Mouse (Mus musculus): Measurements from ENCODE around the gene Fibcd1.

Gene Fibcd1

GRCm38 (mm10) chr2:31845896-31846691 is at the start of gene Fibcd1:
TSS of gene Fibcd1 (minus strand) at chr2:31846005.
- peak; percentile 50 for DNase-seq (ENCODE audit: low spot score)

GRCm38 (mm10) chr2:31894221-31894870 is 48.5 kb upstream of the Fibcd1 start:
- DNase-seq (ENCODE audit: low spot score) = no peak

GRCm38 (mm10) chr2:31893110-31893669 is 47.4 kb upstream of the Fibcd1 start:
- DNase-seq (ENCODE audit: low spot score) = no peak

DNA sequence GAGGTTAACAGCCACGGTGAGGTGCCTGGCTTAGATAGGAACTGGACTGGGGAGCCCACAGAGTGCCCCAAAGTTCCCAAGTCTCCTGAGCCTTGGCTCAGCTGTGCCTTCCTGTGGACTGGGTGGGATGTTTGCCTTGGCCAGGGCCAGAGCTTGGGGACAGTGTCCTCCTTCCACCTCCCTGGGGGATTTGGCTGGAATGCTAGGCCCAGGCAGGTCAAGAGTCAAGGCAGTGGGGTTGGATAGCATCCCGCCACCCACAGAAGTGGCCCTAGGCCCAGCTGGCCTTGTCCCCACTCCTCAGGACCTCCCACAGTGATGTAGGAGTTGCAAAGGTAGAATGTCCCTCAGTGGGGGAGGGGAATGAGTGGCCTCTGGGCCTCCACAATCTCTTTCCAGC is 45.4 kb upstream of the Fibcd1 start:
- DNase-seq (ENCODE audit: low spot score) = no peak

- DNase-seq (ENCODE audit: low spot score) = no peak
Measured at GRCm38 (mm10) chr2:31888871-31889270, 43.1 kb upstream of the Fibcd1 start.

DNA sequence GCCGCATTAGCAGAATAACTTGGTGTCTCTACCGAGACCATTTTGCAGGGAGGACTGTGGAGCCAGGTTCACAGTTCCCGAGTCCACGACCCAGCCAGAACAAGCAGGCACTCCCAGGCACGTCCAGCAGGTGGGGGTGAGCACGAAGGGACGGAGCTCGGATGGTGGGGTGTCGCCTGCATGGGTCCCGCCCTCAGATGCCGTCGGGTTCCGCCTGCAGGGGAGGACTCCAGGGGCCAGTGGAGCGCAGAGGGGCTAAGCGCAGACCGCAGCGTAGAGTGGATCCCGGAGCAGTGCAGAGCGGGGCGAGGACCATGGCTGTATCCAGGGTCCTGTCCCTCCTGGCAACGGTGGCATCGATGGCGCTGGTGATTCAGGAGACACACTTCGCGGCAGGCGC is 41.2 kb upstream of the Fibcd1 start, which contains the start of gene Lamc3:
Gene Lamc3 (plus strand): TSS at position 262 of the 400 bp plus-strand sequence.
- DNase-seq (ENCODE audit: low spot score) = peak; percentile 30

GRCm38 (mm10) chr2:31884806-31885205 is 39.0 kb upstream of the Fibcd1 start:
- peak; percentile 36 for DNase-seq (ENCODE audit: low spot score)

- no peak for DNase-seq (ENCODE audit: low spot score)
Measured at GRCm38 (mm10) chr2:31883061-31883460, 37.3 kb upstream of the Fibcd1 start.

DNA sequence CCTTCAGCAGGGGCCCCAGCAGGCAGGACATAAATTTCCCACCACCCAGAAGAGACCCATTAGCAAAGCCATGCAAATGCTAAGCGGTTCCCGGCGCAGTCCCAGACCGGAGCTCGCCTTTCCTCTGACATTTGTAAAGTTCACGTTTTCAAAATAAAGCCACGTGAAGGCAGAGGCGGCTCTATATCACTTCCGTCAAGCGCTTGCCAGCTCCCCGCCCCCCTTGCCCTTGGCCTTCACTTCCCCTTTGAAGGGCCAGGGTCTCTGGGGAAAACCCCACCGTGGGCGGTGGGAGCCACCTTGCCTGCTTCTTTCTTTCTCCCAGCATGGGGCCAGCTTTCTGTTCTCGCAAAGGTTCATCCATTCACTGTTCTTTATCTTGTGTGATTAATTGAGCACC is 35.1 kb upstream of the Fibcd1 start:
- DNase-seq (ENCODE audit: low spot score) = peak; percentile 64

GRCm38 (mm10) chr2:31878610-31879009 is 32.8 kb upstream of the Fibcd1 start:
- no peak for DNase-seq (ENCODE audit: low spot score)

DNA sequence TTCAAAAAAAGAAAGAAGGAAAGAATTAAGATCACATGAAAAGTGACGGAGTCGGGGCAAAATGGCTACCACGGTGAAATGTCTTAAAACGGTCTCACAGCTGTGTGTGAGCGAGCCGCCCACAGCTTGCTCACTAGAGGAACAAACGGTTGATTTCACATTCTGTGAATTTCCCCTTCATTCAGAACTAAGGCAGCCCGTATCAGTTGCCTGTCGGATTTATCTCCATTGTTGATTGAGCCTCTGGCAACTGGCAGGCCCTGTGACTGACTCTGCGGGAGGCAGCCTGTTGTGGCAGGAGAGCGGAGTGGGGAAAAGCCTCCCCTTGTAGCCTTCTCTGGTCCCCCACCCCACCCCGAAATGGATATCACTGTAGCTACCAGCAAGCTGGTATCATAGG is 30.6 kb upstream of the Fibcd1 start:
- DNase-seq (ENCODE audit: low spot score) = no peak

DNA sequence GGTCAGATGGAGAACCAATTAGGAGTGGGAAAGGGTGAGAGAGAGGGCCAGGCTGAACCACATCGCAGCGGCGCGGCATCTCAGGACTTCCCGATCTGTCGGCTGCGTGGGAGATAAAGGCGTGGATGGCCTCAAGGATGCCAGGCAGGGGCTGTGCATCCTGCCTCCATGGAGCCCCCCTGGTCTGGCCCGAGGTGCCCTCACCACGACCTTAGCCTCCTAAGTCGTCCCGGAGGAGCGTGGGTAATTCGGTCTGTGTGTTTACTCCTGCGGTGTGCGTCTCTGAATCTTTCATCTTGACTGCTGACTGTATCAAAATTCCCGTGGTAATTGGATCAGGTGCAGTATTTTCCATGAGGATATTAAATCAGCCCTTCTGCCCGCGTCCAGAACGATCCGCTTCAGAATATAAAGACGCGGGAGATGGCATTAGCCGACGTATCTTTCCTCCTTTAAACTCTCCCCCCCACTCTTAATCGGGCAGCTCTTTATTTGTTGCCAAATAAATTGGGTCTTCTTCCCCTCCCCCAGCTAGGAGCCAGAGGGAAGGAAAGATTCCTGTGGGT is 28.6 kb upstream of the Fibcd1 start:
- DNase-seq (ENCODE audit: low spot score) = no peak

DNA sequence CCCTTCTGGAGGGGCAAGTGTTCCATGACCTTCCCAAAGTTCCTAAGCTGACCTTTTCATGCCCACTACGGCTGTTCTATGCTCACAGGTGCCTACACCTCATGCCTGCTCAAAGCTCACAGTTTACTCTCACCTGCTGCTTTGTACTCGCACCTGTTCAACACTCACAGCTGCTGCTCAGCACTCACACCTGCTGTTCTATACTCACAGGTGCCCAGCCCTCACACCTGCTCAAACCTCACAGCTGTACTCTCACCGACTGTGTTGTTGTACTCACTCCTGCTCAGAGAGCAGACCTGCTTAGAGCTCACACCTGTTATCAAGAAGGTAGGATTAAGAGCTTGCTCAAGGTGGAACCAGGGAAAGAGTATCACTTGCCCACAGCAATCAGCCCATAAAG is 24.9 kb upstream of the Fibcd1 start:
- DNase-seq (ENCODE audit: low spot score) = no peak

GRCm38 (mm10) chr2:31869692-31870091 is 23.9 kb upstream of the Fibcd1 start:
- no peak for DNase-seq (ENCODE audit: low spot score)

DNA sequence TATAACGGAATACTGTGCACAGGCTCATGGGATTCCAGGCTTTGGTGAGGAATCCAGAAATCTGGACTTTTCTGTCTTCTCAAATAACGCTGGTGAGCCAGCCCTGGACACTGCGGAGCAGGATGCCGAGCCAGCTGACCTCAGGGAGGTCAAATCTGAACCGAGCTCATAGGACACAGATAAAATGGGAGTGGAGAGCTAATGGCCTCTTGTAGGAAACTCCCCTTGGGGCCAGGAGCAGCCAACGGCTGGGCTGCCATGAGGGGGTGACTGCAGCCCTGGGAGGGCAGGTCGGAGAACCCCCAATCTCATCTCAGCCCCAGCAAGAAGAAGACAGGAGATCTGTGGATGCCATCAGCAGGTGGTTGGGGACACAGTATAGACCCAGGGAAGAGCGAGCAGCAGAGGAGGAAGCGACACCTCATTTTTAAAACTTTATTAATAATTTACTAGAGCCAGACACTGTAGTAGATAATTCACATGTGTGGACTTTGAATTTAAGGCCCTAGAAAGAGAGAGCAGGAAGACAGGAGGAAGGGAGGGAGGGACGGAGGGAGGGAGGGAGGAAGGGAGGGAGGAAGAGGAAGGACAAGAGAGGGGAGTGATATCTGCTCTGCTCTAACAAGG is 22.8 kb upstream of the Fibcd1 start:
- DNase-seq (ENCODE audit: low spot score) = no peak

GRCm38 (mm10) chr2:31867773-31868537 is 22.1 kb upstream of the Fibcd1 start:
- DNase-seq (ENCODE audit: low spot score) = no peak

DNA sequence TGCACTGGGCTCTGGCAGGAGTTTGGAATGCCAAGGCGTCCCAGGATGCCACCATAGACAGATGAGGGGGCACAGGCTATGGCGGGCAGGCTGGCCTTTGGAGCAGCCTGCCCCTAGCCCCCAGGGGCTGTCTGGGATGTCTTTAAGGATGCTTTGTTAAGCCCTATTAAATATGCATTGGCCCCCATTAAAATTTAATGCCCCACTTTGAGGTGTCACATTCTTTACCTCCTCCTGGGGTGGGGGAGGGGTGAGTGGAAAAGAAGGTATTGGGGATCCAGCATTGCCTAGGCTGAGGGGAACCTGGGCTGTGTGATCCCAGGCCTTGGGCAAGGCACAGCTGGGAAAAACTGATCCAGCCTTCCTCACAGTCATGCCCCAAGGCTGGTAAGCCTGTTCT is 20.0 kb upstream of the Fibcd1 start:
- DNase-seq (ENCODE audit: low spot score) = no peak

- no peak for DNase-seq (ENCODE audit: low spot score)
Measured at GRCm38 (mm10) chr2:31865322-31865721, 19.5 kb upstream of the Fibcd1 start.

GRCm38 (mm10) chr2:31864891-31865290 is 19.1 kb upstream of the Fibcd1 start:
- DNase-seq (ENCODE audit: low spot score) = no peak

GRCm38 (mm10) chr2:31863766-31864165 is 18.0 kb upstream of the Fibcd1 start:
- no peak for DNase-seq (ENCODE audit: low spot score)

- no peak for DNase-seq (ENCODE audit: low spot score)
Measured at GRCm38 (mm10) chr2:31862919-31863318, 17.1 kb upstream of the Fibcd1 start.

GRCm38 (mm10) chr2:31858500-31858899 is 12.7 kb upstream of the Fibcd1 start:
- no peak for DNase-seq (ENCODE audit: low spot score)

Data from T-cell, adult 2 months (primary cell).